Mouse (Mus musculus): ENCODE measurements around the gene Lhfpl3.

GRCm38 (mm10) chr5:22999811-23000210, 254.0 kb downstream of the Lhfpl3 start:
- TF ChIP-seq CTCF (IDR thresholded peaks at IDR 0.05; ENCODE audit: borderline replicate concordance, control insufficient read depth, extremely low read depth, insufficient read depth, low read length, poor library complexity) (no peak), POLR2A (IDR thresholded peaks at IDR 0.05; ENCODE audit: control insufficient read depth, extremely low read depth, insufficient read depth, low read length, poor library complexity) (no peak)

Measured in thymus, adult 2 months (tissue).